ENCODE assay signal across 12 mouse cellular contexts in genomic region chr6:38257506-38257905, GRCm38 (mm10). TPM values are rescaled to one million over a fixed set of nuclear protein-coding genes. Genes with fewer than 3 reads are reported as not detected.
"Had no signal": no experiment of that assay in that cellular context is flagged by ENCODE, and none has a peak within 500 bp of the region (broad histone marks: within the 10 kb centered on the region; RNA-seq: fewer than 3 reads in every experiment).

No protein-coding gene starts in this region.

- ATAC-seq: intestine, embryonic 16.5 days; lung, postnatal 0 days; midbrain, embryonic 13.5 days had no signal

- H3K4me2 ChIP-seq: hindbrain, embryonic 14.5 days; limb, embryonic 13.5 days; liver, embryonic 13.5 days; midbrain, embryonic 13.5 days; neural tube, embryonic 12.5 days had no signal

- H3K9me3 ChIP-seq: limb, embryonic 13.5 days; liver, embryonic 13.5 days; midbrain, embryonic 13.5 days; neural tube, embryonic 12.5 days had no signal

- H3K27ac ChIP-seq: hindbrain, embryonic 14.5 days; limb, embryonic 13.5 days; liver, embryonic 13.5 days; midbrain, embryonic 13.5 days; neural tube, embryonic 12.5 days; stomach, postnatal 0 days had no signal

- DNase-seq: liver, embryonic 13.5 days; lung, adult 2 months; lung, postnatal 36 days; thymus, postnatal 4 days had no signal

- H3K4me3 ChIP-seq: limb, embryonic 13.5 days; liver, embryonic 13.5 days; midbrain, embryonic 13.5 days; neural tube, embryonic 12.5 days had no signal

- H3K9ac ChIP-seq: hindbrain, embryonic 14.5 days; limb, embryonic 13.5 days; liver, embryonic 13.5 days; midbrain, embryonic 13.5 days; neural tube, embryonic 12.5 days had no signal

- H3K36me3 ChIP-seq: limb, embryonic 13.5 days; liver, embryonic 13.5 days; midbrain, embryonic 13.5 days; neural tube, embryonic 12.5 days had no signal

- H3K27me3 ChIP-seq: limb, embryonic 13.5 days; neural tube, embryonic 12.5 days had no signal

RNA-seq across cellular contexts. Expression of gene D630045J12Rik, which starts 3.7 kb away (rescaled TPM):
- total RNA-seq: neutrophil, adult 5-6 weeks had no signal
